Mouse (Mus musculus): Measurements from ENCODE around the gene Ror1.

DNA sequence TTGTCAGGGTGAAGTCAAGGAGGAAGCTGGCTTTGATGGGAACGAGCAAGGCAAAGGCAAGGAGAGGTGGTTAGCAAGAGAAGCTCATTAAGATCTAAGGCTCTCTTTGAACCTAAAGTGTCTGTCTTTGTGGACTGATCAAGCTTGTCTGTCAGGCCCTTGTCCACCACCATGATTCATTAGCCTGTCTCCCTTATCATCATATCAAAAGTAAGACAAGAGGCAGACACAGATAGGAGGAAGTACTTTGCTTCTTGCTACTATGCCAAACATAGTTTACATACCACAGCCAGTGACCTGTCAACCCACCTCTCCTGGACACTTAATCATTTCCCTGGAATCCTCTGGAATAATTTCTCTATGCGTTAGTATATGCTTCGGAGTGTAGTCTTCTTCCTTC lies 121.0 kb downstream of the Ror1 start:
- TF ChIP-seq ZC3H11A (IDR thresholded peaks at IDR 0.05; ENCODE audit: borderline replicate concordance, low read depth, low read length) (no peak), HCFC1 (IDR thresholded peaks at IDR 0.05; ENCODE audit: borderline replicate concordance, insufficient read depth, low read length) (no peak)
